Mouse (Mus musculus): ENCODE results near the gene Tgfb3. TPM values are rescaled to one million over a fixed set of nuclear protein-coding genes. Genes with fewer than 3 reads are reported as not detected.

Gene Tgfb3
- polyA plus RNA-seq, 1 experiment: 3.2 TPM

- WGBS: 78% methylated on average over 7 of the region's 7 CpGs
- TF ChIP-seq CTCF (IDR thresholded peaks at IDR 0.05; ENCODE audit: extremely low read depth, insufficient read length, insufficient replicate concordance, low read depth, low read length) (no peak), POLR2A (IDR thresholded peaks at IDR 0.05; ENCODE audit: low read depth, low read length) (no peak)
- H3K27ac ChIP-seq (ENCODE audit: insufficient read depth, low read depth, low read length): no peak overlapping the region
These were observed 3.5 kb downstream of the Tgfb3 start for GRCm38 (mm10) chr12:86075358-86075757.

GRCm38 (mm10) chr12:86074681-86075080 is 4.2 kb downstream of the Tgfb3 start:
- peaks cover 9% of the 10 kb centered on the region; the same call in 1 of the 2 replicates for H3K27me3 ChIP-seq (ENCODE audit: control insufficient read depth, insufficient read depth, low read length)
- no peak for TF ChIP-seq POLR2A (IDR thresholded peaks at IDR 0.05; ENCODE audit: low read depth, low read length)
- no peak for TF ChIP-seq CTCF (IDR thresholded peaks at IDR 0.05; ENCODE audit: extremely low read depth, insufficient read length, insufficient replicate concordance, low read depth, low read length)
- H3K4me1 ChIP-seq (ENCODE audit: control insufficient read depth, insufficient read depth, insufficient read length, low read length): 0 out of 2 replicates have a peak, but pooled peaks cover 2% of the 10 kb centered on the region
- H3K27ac ChIP-seq (ENCODE audit: insufficient read depth, low read depth, low read length): no peak overlapping the region
- WGBS: 77% methylated on average over 12 of the region's 12 CpGs
- H3K36me3 ChIP-seq (ENCODE audit: control insufficient read depth, insufficient read depth, low read length): no peaks in the 10 kb centered on the region
- H3K4me3 ChIP-seq (ENCODE audit: low read depth, low read length): no peak overlapping the region

More at GRCm38 (mm10) chr12:86075358-86075757, 3.5 kb downstream of the Tgfb3 start:
- Histone ChIP-seq H3K27me3 (ENCODE audit: control insufficient read depth, insufficient read depth, low read length) (peaks cover 9% of the 10 kb centered on the region; the same call in 1 of the 2 replicates), H3K4me3 (ENCODE audit: low read depth, low read length) (no peak overlapping the region), H3K4me1 (ENCODE audit: control insufficient read depth, insufficient read depth, insufficient read length, low read length) (0 out of 2 replicates have a peak, but pooled peaks cover 2% of the 10 kb centered on the region), H3K36me3 (ENCODE audit: control insufficient read depth, insufficient read depth, low read length) (no peaks in the 10 kb centered on the region)

GRCm38 (mm10) chr12:86071432-86071831 is 7.4 kb downstream of the Tgfb3 start:
- Histone ChIP-seq H3K4me3 (ENCODE audit: low read depth, low read length) (no peak overlapping the region), H3K27ac (ENCODE audit: insufficient read depth, low read depth, low read length) (no peak overlapping the region), H3K36me3 (ENCODE audit: control insufficient read depth, insufficient read depth, low read length) (no peaks in the 10 kb centered on the region), H3K27me3 (ENCODE audit: control insufficient read depth, insufficient read depth, low read length) (no peaks in the 10 kb centered on the region), H3K4me1 (ENCODE audit: control insufficient read depth, insufficient read depth, insufficient read length, low read length) (no peaks in the 10 kb centered on the region)
- 90% methylated on average over 6 of the region's 6 CpGs for WGBS
- TF ChIP-seq POLR2A (IDR thresholded peaks at IDR 0.05; ENCODE audit: low read depth, low read length) (no peak), CTCF (IDR thresholded peaks at IDR 0.05; ENCODE audit: extremely low read depth, insufficient read length, insufficient replicate concordance, low read depth, low read length) (no peak)

GRCm38 (mm10) chr12:86064796-86065195 is 14.0 kb downstream of the Tgfb3 start:
- Histone ChIP-seq H3K27me3 (ENCODE audit: control insufficient read depth, insufficient read depth, low read length) (no peaks in the 10 kb centered on the region), H3K4me1 (ENCODE audit: control insufficient read depth, insufficient read depth, insufficient read length, low read length) (no peaks in the 10 kb centered on the region), H3K4me3 (ENCODE audit: low read depth, low read length) (no peak overlapping the region), H3K27ac (ENCODE audit: insufficient read depth, low read depth, low read length) (no peak overlapping the region), H3K36me3 (ENCODE audit: control insufficient read depth, insufficient read depth, low read length) (no peaks in the 10 kb centered on the region)
- no peak for TF ChIP-seq POLR2A (IDR thresholded peaks at IDR 0.05; ENCODE audit: low read depth, low read length)
- TF ChIP-seq CTCF (IDR thresholded peaks at IDR 0.05; ENCODE audit: extremely low read depth, insufficient read length, insufficient replicate concordance, low read depth, low read length): no peak

GRCm38 (mm10) chr12:86059341-86059740 is 19.5 kb downstream of the Tgfb3 start:
- Histone ChIP-seq H3K4me3 (ENCODE audit: low read depth, low read length) (no peak overlapping the region), H3K27me3 (ENCODE audit: control insufficient read depth, insufficient read depth, low read length) (no peaks in the 10 kb centered on the region), H3K4me1 (ENCODE audit: control insufficient read depth, insufficient read depth, insufficient read length, low read length) (no peaks in the 10 kb centered on the region), H3K36me3 (ENCODE audit: control insufficient read depth, insufficient read depth, low read length) (no peaks in the 10 kb centered on the region), H3K27ac (ENCODE audit: insufficient read depth, low read depth, low read length) (no peak overlapping the region)
- 65% methylated on average over 6 of the region's 6 CpGs for WGBS
- TF ChIP-seq CTCF (IDR thresholded peaks at IDR 0.05; ENCODE audit: extremely low read depth, insufficient read length, insufficient replicate concordance, low read depth, low read length) (no peak), POLR2A (IDR thresholded peaks at IDR 0.05; ENCODE audit: low read depth, low read length) (no peak)

GRCm38 (mm10) chr12:86057516-86057915 is 21.3 kb downstream of the Tgfb3 start:
- no peak overlapping the region for H3K27ac ChIP-seq (ENCODE audit: insufficient read depth, low read depth, low read length)
- H3K27me3 ChIP-seq (ENCODE audit: control insufficient read depth, insufficient read depth, low read length): no peaks in the 10 kb centered on the region
- TF ChIP-seq CTCF (IDR thresholded peaks at IDR 0.05; ENCODE audit: extremely low read depth, insufficient read length, insufficient replicate concordance, low read depth, low read length) (no peak), POLR2A (IDR thresholded peaks at IDR 0.05; ENCODE audit: low read depth, low read length) (no peak)
- no peak overlapping the region for H3K4me3 ChIP-seq (ENCODE audit: low read depth, low read length)
- no peaks in the 10 kb centered on the region for H3K4me1 ChIP-seq (ENCODE audit: control insufficient read depth, insufficient read depth, insufficient read length, low read length)
- no peaks in the 10 kb centered on the region for H3K36me3 ChIP-seq (ENCODE audit: control insufficient read depth, insufficient read depth, low read length)
- WGBS: 88% methylated on average over 8 of the region's 8 CpGs

GRCm38 (mm10) chr12:86056976-86057375 is 21.9 kb downstream of the Tgfb3 start:
- TF ChIP-seq CTCF (IDR thresholded peaks at IDR 0.05; ENCODE audit: extremely low read depth, insufficient read length, insufficient replicate concordance, low read depth, low read length): no peak
- TF ChIP-seq POLR2A (IDR thresholded peaks at IDR 0.05; ENCODE audit: low read depth, low read length): no peak
- H3K27me3 ChIP-seq (ENCODE audit: control insufficient read depth, insufficient read depth, low read length): no peaks in the 10 kb centered on the region
- H3K4me1 ChIP-seq (ENCODE audit: control insufficient read depth, insufficient read depth, insufficient read length, low read length): no peaks in the 10 kb centered on the region
- WGBS: 76% methylated on average over 8 of the region's 8 CpGs
- H3K4me3 ChIP-seq (ENCODE audit: low read depth, low read length): no peak overlapping the region
- H3K27ac ChIP-seq (ENCODE audit: insufficient read depth, low read depth, low read length): no peak overlapping the region
- no peaks in the 10 kb centered on the region for H3K36me3 ChIP-seq (ENCODE audit: control insufficient read depth, insufficient read depth, low read length)

Data from small intestine, adult 2 months (tissue).